Mouse (Mus musculus): ENCODE measurements around the gene Pdia5. TPM values are rescaled to one million over a fixed set of nuclear protein-coding genes. Genes with fewer than 3 reads are reported as not detected.

Pdia5 gene
- polyA plus RNA-seq, 1 experiment from 2014 or later = 35.2 TPM

DNA sequence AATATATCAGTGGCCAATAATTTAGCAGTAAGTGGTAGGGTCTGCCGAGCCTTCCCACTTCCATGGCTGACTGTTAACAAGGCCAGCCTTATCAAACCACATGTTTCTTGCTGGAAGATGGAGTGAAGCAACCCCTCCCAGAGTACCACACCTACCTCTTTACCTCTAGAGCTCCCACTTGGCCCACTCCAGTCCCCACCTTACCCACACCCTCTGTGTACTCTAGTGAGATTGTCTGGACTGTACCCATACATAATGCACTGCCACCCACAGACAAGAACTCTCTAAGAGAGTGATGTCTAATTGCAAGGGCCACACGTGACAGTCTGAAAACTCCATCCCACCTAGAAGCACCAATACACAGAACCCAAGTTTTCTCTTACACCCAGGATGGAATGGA, 23.6 kb downstream of the Pdia5 start:
- 72% methylated on average over 2 of the region's 2 CpGs for WGBS
- ATAC-seq (ENCODE audit: low FRiP score, low TSS enrichment) (no peak), DNase-seq (ENCODE audit: low spot score) (no peak)
- Histone ChIP-seq H3K4me1 (replicated peaks; ENCODE audit: control insufficient read depth, insufficient read depth) (no peaks in the 10 kb centered on the region), H3K9ac (ENCODE audit: low read length) (no peak overlapping the region), H3K4me3 (ENCODE audit: low read depth, low read length) (no peak overlapping the region), H3K36me3 (ENCODE audit: control insufficient read depth, insufficient read depth, low read length) (no peaks in the 10 kb centered on the region), H3K9me3 (ENCODE audit: control insufficient read depth, low read length) (no peaks in the 10 kb centered on the region), H3K4me2 (replicated peaks; ENCODE audit: low read depth) (no peak overlapping the region), H3K27me3 (ENCODE audit: control insufficient read depth, insufficient read depth, low read length) (no peaks in the 10 kb centered on the region), H3K27ac (replicated peaks) (no peak overlapping the region)
- no peak for TF ChIP-seq CTCF (IDR thresholded peaks at IDR 0.05; ENCODE audit: low read depth)
- no peak for TF ChIP-seq EP300 (optimal IDR thresholded peaks at IDR 0.05)

DNA sequence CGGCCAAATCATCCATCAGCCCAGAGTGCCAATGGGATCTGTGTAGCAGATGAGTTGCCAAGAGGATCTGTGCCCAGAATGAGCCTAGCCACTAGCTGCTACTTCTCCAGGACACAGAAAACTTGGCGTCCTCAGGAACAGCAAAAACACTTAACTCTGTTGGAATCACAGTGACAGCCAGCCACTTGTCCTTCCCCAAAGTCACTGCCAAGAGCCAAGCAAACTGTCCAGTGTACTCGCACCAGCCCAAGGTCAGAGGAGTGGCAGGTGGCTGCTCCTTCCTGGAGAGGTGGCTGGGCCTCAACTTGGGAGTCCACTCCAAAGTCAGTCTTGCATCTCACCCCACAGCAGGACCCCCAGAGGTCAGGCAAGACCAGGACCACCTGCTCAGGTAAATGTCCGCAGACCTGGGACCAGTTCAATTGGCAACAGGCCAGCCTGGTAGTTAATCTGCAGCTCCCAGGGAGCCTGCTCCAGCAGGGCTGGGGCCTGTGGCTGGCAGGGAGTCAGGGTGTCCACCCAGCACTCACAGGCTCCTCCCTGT, 24.8 kb downstream of the Pdia5 start:
- WGBS = 74% methylated on average over 4 of the region's 4 CpGs

DNA sequence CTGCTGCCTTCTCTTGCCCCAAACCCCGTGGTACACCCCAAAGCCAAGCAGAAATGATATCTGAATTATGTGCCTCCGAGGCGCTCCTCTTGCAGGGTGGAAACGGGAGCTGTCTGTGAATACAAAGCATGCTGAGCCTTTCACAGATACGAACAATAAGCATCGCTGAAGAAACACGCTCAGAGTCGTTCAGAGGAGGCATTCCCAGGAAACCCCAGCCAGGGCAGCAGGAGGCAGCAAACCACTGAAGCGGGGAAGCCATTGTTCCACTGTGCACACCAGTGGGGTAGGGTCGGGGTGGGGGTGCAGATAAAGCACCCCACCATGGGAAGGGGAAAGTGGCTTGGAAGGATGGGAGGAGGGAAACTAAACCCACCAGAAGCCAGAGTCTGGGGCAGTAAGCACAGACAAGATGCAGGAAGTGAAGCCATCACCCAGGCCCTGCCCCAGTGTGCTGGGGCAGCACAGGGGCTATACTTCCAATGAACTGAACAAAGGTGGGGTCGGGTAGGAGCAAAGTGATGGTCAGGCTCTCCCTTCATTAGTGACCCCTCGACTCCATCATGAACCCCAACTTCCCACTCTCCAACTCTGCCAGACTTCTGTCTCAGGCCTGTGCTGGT, 25.9 kb downstream of the Pdia5 start:
- H3K27me3 ChIP-seq (ENCODE audit: control insufficient read depth, insufficient read depth, low read length) = no peaks in the 10 kb centered on the region
- no peak for TF ChIP-seq CTCF (IDR thresholded peaks at IDR 0.05; ENCODE audit: low read depth)
- TF ChIP-seq EP300 (optimal IDR thresholded peaks at IDR 0.05) = no peak
- no peak overlapping the region for H3K4me3 ChIP-seq (ENCODE audit: low read depth, low read length)
- ATAC-seq (ENCODE audit: low FRiP score, low TSS enrichment) (no peak), DNase-seq (ENCODE audit: low spot score) (no peak)
- H3K27ac ChIP-seq (replicated peaks) = no peak overlapping the region
- H3K9me3 ChIP-seq (ENCODE audit: control insufficient read depth, low read length) = no peaks in the 10 kb centered on the region
- no peaks in the 10 kb centered on the region for H3K36me3 ChIP-seq (ENCODE audit: control insufficient read depth, insufficient read depth, low read length)
- H3K4me1 ChIP-seq (replicated peaks; ENCODE audit: control insufficient read depth, insufficient read depth) = no peaks in the 10 kb centered on the region
- 79% methylated on average over 12 of the region's 12 CpGs for WGBS
- no peak overlapping the region for H3K9ac ChIP-seq (ENCODE audit: low read length)
- H3K4me2 ChIP-seq (replicated peaks; ENCODE audit: low read depth) = no peak overlapping the region

More for the DNA sequence above, 24.8 kb downstream of the Pdia5 start:
- no peak for DNase-seq (ENCODE audit: low spot score)
- Histone ChIP-seq H3K4me3 (ENCODE audit: low read depth, low read length) (no peak overlapping the region), H3K27me3 (ENCODE audit: control insufficient read depth, insufficient read depth, low read length) (no peaks in the 10 kb centered on the region), H3K36me3 (ENCODE audit: control insufficient read depth, insufficient read depth, low read length) (no peaks in the 10 kb centered on the region), H3K4me1 (replicated peaks; ENCODE audit: control insufficient read depth, insufficient read depth) (no peaks in the 10 kb centered on the region), H3K4me2 (replicated peaks; ENCODE audit: low read depth) (no peak overlapping the region), H3K9ac (ENCODE audit: low read length) (no peak overlapping the region), H3K27ac (replicated peaks) (no peak overlapping the region), H3K9me3 (ENCODE audit: control insufficient read depth, low read length) (no peaks in the 10 kb centered on the region)
- ATAC-seq (ENCODE audit: low FRiP score, low TSS enrichment) = no peak
- no peak for TF ChIP-seq EP300 (optimal IDR thresholded peaks at IDR 0.05)
- no peak for TF ChIP-seq CTCF (IDR thresholded peaks at IDR 0.05; ENCODE audit: low read depth)

DNA sequence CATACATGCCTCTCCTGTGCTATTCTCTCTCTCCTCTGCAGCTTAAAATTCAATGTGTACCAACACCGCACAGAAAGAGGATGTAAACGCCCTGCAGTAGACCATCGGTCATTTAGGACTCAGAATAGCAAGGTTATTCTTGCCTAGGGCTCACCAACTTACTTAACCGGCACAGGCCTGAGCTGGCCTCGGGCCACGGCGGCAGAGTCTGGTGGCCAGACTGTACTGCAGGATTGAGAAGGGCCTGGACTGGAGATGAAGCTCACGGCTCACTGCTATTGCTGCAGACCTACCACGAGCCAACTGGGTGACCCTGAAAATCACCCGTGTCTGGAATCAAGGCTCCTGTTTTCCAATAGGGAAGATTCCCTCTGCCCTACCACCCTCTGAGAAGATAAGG, 27.0 kb downstream of the Pdia5 start:
- Histone ChIP-seq H3K9me3 (ENCODE audit: control insufficient read depth, low read length) (no peaks in the 10 kb centered on the region), H3K27me3 (ENCODE audit: control insufficient read depth, insufficient read depth, low read length) (no peaks in the 10 kb centered on the region), H3K36me3 (ENCODE audit: control insufficient read depth, insufficient read depth, low read length) (no peaks in the 10 kb centered on the region), H3K4me1 (replicated peaks; ENCODE audit: control insufficient read depth, insufficient read depth) (no peaks in the 10 kb centered on the region), H3K4me2 (replicated peaks; ENCODE audit: low read depth) (no peak overlapping the region), H3K4me3 (ENCODE audit: low read depth, low read length) (no peak overlapping the region), H3K27ac (replicated peaks) (no peak overlapping the region), H3K9ac (ENCODE audit: low read length) (no peak overlapping the region)
- ATAC-seq (ENCODE audit: low FRiP score, low TSS enrichment) = no peak
- TF ChIP-seq CTCF (IDR thresholded peaks at IDR 0.05; ENCODE audit: low read depth) = no peak
- TF ChIP-seq EP300 (optimal IDR thresholded peaks at IDR 0.05) = no peak
- 95% methylated on average over 10 of the region's 10 CpGs for WGBS
- no peak for DNase-seq (ENCODE audit: low spot score)

DNA sequence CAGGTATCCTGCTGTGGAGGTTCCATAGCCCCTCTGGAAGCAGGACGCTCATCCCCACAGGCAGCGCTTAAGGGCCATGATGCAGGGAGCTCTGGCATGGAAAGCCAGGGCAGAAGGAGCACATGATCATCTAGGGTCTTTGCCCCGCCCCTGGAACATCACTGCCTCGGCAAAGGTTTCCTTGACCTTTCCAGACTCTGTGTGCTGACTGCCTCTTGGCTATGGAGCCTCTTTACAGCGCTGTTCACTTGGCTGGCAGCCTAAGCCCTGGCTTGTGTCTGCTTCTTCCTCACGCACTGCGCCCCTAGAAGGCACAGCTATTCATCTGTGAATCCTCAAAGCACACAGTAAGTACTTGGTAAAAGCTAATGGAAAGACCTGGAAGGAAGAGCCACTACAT, 27.7 kb downstream of the Pdia5 start:
- no peaks in the 10 kb centered on the region for H3K36me3 ChIP-seq (ENCODE audit: control insufficient read depth, insufficient read depth, low read length)
- no peak for TF ChIP-seq CTCF (IDR thresholded peaks at IDR 0.05; ENCODE audit: low read depth)
- TF ChIP-seq EP300 (optimal IDR thresholded peaks at IDR 0.05) = no peak
- no peaks in the 10 kb centered on the region for H3K9me3 ChIP-seq (ENCODE audit: control insufficient read depth, low read length)
- no peaks in the 10 kb centered on the region for H3K4me1 ChIP-seq (replicated peaks; ENCODE audit: control insufficient read depth, insufficient read depth)
- no peak overlapping the region for H3K4me2 ChIP-seq (replicated peaks; ENCODE audit: low read depth)
- no peak overlapping the region for H3K27ac ChIP-seq (replicated peaks)
- no peak for ATAC-seq (ENCODE audit: low FRiP score, low TSS enrichment)
- H3K27me3 ChIP-seq (ENCODE audit: control insufficient read depth, insufficient read depth, low read length) = no peaks in the 10 kb centered on the region
- no peak for DNase-seq (ENCODE audit: low spot score)
- H3K4me3 ChIP-seq (ENCODE audit: low read depth, low read length) = no peak overlapping the region
- no peak overlapping the region for H3K9ac ChIP-seq (ENCODE audit: low read length)
- 82% methylated on average over 7 of the region's 7 CpGs for WGBS

DNA sequence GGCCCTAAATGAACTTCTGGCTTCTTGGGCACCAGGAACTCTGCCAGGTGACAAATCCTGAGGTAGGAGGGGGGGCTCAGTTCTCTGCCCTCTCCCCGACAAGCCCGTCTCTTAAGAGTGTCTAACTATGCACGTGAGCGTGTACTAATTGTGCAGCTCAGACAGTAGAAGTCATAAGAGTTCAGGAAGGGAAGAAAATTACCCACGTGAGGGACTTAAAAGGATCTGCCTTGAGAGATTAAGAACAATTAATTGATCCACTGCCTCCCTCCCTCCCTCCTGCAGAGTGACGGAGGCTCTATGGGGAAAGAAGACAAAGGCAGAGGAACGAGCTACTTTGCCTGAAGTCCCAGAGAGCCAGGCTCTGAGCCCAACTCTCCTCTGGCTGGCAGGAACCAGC, 31.1 kb downstream of the Pdia5 start:
- TF ChIP-seq EP300 (optimal IDR thresholded peaks at IDR 0.05) = no peak
- no peak for TF ChIP-seq CTCF (IDR thresholded peaks at IDR 0.05; ENCODE audit: low read depth)
- no peaks in the 10 kb centered on the region for H3K27me3 ChIP-seq (ENCODE audit: control insufficient read depth, insufficient read depth, low read length)
- 66% methylated on average over 7 of the region's 7 CpGs for WGBS
- no peaks in the 10 kb centered on the region for H3K9me3 ChIP-seq (ENCODE audit: control insufficient read depth, low read length)
- peaks cover 3% of the 10 kb centered on the region for H3K36me3 ChIP-seq (ENCODE audit: control insufficient read depth, insufficient read depth, low read length)
- no peak for ATAC-seq (ENCODE audit: low FRiP score, low TSS enrichment)
- H3K27ac ChIP-seq (replicated peaks) = no peak overlapping the region
- no peak overlapping the region for H3K9ac ChIP-seq (ENCODE audit: low read length)
- no peak overlapping the region for H3K4me3 ChIP-seq (ENCODE audit: low read depth, low read length)
- no peaks in the 10 kb centered on the region for H3K4me1 ChIP-seq (replicated peaks; ENCODE audit: control insufficient read depth, insufficient read depth)
- no peak for DNase-seq (ENCODE audit: low spot score)
- no peak overlapping the region for H3K4me2 ChIP-seq (replicated peaks; ENCODE audit: low read depth)
